Mouse (Mus musculus) erythroblast, embryonic 14.5 days (primary cell): ENCODE measurements around the gene Klrb1c.

Experiments
- GATA1 ChIP-seq: IDR thresholded peaks from 2 replicates; pipeline ENCODE4 v1.6.1; 2012; ENCODE audit warnings: low read length, inconsistent platforms, mixed read lengths
- TAL1 ChIP-seq: IDR thresholded peaks from 3 replicates; pipeline ENCODE4 v1.6.1; 2012; ENCODE audit warnings: low read length, inconsistent platforms, mixed read lengths

DNA sequence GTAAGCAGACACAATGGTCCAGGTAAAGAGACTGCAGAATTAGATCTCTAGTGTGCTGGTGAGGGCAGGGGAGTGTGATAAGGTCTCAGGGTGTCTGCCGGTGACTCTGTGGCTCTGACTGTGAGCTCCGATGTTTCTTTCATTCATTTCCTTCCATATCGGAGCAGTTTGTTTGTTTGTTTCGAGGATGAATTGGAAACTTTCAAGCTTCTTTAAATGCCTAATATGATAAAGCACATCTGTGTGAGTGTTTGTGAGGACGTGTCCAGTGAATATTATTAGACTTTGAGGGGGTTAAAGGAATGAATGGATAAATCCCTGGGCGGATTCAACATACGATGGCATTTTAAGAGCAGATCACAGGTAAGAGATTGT, 10.9 kb upstream of the Klrb1c start:
- TF ChIP-seq GATA1, result no peak
- TF ChIP-seq TAL1, result no peak
